Mouse (Mus musculus) E14TG2a.4 (cell line): ENCODE measurements around the gene Ada.

Experiments used
- H3K27me3 ChIP-seq: 2 replicates; pipeline ENCODE4 v1.6.1; 2014; ENCODE audit warnings: low read length, control low read depth; ENCODE audit not compliant: insufficient read depth
- H3K36me3 ChIP-seq: 2 replicates; pipeline ENCODE4 v1.6.1; 2014; ENCODE audit warnings: low read length, control low read depth; ENCODE audit not compliant: insufficient read depth
- H3K4me1 ChIP-seq: replicated peaks from 2 replicates; pipeline ENCODE4 v1.6.1; 2014; ENCODE audit warnings: low read depth, low read length, control low read depth
- H3K4me3 ChIP-seq: replicated peaks from 2 replicates; pipeline ENCODE4 v1.5.1; 2014; ENCODE audit warnings: mild to moderate bottlenecking, low read length
- H3K9me3 ChIP-seq: 2 replicates; pipeline ENCODE4 v1.6.1; 2014; ENCODE audit warnings: low read length, control low read depth
- CTCF ChIP-seq: conservative IDR thresholded peaks from 2 replicates; pipeline ENCODE4 v1.5.1; 2014; ENCODE audit warnings: low read length
- NANOG ChIP-seq: IDR thresholded peaks from 2 replicates; pipeline ENCODE4 v1.6.1; 2014; ENCODE audit warnings: borderline replicate concordance, low read length, mixed read lengths
- POU5F1 ChIP-seq: IDR thresholded peaks from 2 replicates; pipeline ENCODE4 v1.6.1; 2014; ENCODE audit warnings: low read length, borderline replicate concordance

Gene Ada

GRCm38 (mm10) chr2:163711368-163711868 is 38.6 kb downstream of the Ada start:
- Histone ChIP-seq H3K27me3 (no peaks in the 10 kb centered on the region), H3K4me3 (no peak overlapping the region), H3K4me1 (no peaks in the 10 kb centered on the region), H3K36me3 (no peaks in the 10 kb centered on the region), H3K9me3 (no peaks in the 10 kb centered on the region)
- no peak for TF ChIP-seq POU5F1
- TF ChIP-seq CTCF = no peak
- no peak for TF ChIP-seq NANOG

GRCm38 (mm10) chr2:163710606-163711159 is 39.4 kb downstream of the Ada start:
- H3K36me3 ChIP-seq = no peaks in the 10 kb centered on the region
- no peak overlapping the region for H3K4me3 ChIP-seq
- no peaks in the 10 kb centered on the region for H3K9me3 ChIP-seq
- H3K27me3 ChIP-seq = no peaks in the 10 kb centered on the region
- no peaks in the 10 kb centered on the region for H3K4me1 ChIP-seq
- TF ChIP-seq POU5F1 (no peak), CTCF (no peak), NANOG (no peak)

- Histone ChIP-seq H3K9me3 (no peaks in the 10 kb centered on the region), H3K4me1 (no peaks in the 10 kb centered on the region), H3K27me3 (no peaks in the 10 kb centered on the region), H3K36me3 (no peaks in the 10 kb centered on the region), H3K4me3 (no peak overlapping the region)
- no peak for TF ChIP-seq NANOG
- TF ChIP-seq POU5F1 = no peak
- no peak for TF ChIP-seq CTCF
Observed at GRCm38 (mm10) chr2:163710000-163710399, 40.0 kb downstream of the Ada start.

GRCm38 (mm10) chr2:163708763-163709250 is 41.2 kb downstream of the Ada start:
- no peaks in the 10 kb centered on the region for H3K9me3 ChIP-seq
- H3K36me3 ChIP-seq = no peaks in the 10 kb centered on the region; the same call in 1 of the 2 replicates
- no peaks in the 10 kb centered on the region for H3K4me1 ChIP-seq
- no peak overlapping the region for H3K4me3 ChIP-seq
- no peaks in the 10 kb centered on the region for H3K27me3 ChIP-seq
- TF ChIP-seq POU5F1 (no peak), NANOG (no peak), CTCF (no peak)

GRCm38 (mm10) chr2:163708321-163708720 is 41.7 kb downstream of the Ada start:
- no peaks in the 10 kb centered on the region for H3K4me1 ChIP-seq
- no peaks in the 10 kb centered on the region for H3K27me3 ChIP-seq
- no peak overlapping the region for H3K4me3 ChIP-seq
- H3K36me3 ChIP-seq = no peaks in the 10 kb centered on the region; the same call in 1 of the 2 replicates
- no peak for TF ChIP-seq NANOG
- no peak for TF ChIP-seq POU5F1
- TF ChIP-seq CTCF = no peak
- no peaks in the 10 kb centered on the region for H3K9me3 ChIP-seq

GRCm38 (mm10) chr2:163703599-163704260 is 46.3 kb downstream of the Ada start:
- no peaks in the 10 kb centered on the region for H3K9me3 ChIP-seq
- TF ChIP-seq NANOG (no peak), CTCF (no peak), POU5F1 (no peak)
- H3K4me3 ChIP-seq = no peak overlapping the region
- no peaks in the 10 kb centered on the region; the same call in 1 of the 2 replicates for H3K36me3 ChIP-seq
- no peaks in the 10 kb centered on the region for H3K27me3 ChIP-seq
- no peaks in the 10 kb centered on the region for H3K4me1 ChIP-seq

GRCm38 (mm10) chr2:163702921-163703320 is 47.1 kb downstream of the Ada start:
- Histone ChIP-seq H3K4me1 (no peaks in the 10 kb centered on the region), H3K9me3 (no peaks in the 10 kb centered on the region), H3K4me3 (no peak overlapping the region), H3K27me3 (no peaks in the 10 kb centered on the region), H3K36me3 (no peaks in the 10 kb centered on the region; the same call in 1 of the 2 replicates)
- TF ChIP-seq CTCF (no peak), NANOG (no peak)

GRCm38 (mm10) chr2:163702431-163702830 is 47.6 kb downstream of the Ada start:
- H3K4me3 ChIP-seq = no peak overlapping the region
- H3K27me3 ChIP-seq = no peaks in the 10 kb centered on the region
- H3K4me1 ChIP-seq = no peaks in the 10 kb centered on the region
- no peaks in the 10 kb centered on the region for H3K9me3 ChIP-seq
- no peak for TF ChIP-seq CTCF
- TF ChIP-seq NANOG = no peak
- no peak for TF ChIP-seq POU5F1
- H3K36me3 ChIP-seq = no peaks in the 10 kb centered on the region; the same call in 1 of the 2 replicates

GRCm38 (mm10) chr2:163699078-163699780 is 50.8 kb downstream of the Ada start:
- no peaks in the 10 kb centered on the region for H3K36me3 ChIP-seq
- no peak overlapping the region for H3K4me3 ChIP-seq
- no peaks in the 10 kb centered on the region for H3K27me3 ChIP-seq
- H3K9me3 ChIP-seq = no peaks in the 10 kb centered on the region
- H3K4me1 ChIP-seq = no peaks in the 10 kb centered on the region
- TF ChIP-seq NANOG = no peak
- TF ChIP-seq CTCF = no peak
- TF ChIP-seq POU5F1 = no peak
